Mouse (Mus musculus): Measurements from ENCODE around the gene Efna2. TPM values are rescaled to one million over a fixed set of nuclear protein-coding genes. Genes with fewer than 3 reads are reported as not detected.
A peak's percentile ranks its signal among the peaks of the same experiment; 100 is the strongest.

The Efna2 gene
- polyA plus RNA-seq, 1 experiment from 2014 or later: 15.0 TPM

DNA sequence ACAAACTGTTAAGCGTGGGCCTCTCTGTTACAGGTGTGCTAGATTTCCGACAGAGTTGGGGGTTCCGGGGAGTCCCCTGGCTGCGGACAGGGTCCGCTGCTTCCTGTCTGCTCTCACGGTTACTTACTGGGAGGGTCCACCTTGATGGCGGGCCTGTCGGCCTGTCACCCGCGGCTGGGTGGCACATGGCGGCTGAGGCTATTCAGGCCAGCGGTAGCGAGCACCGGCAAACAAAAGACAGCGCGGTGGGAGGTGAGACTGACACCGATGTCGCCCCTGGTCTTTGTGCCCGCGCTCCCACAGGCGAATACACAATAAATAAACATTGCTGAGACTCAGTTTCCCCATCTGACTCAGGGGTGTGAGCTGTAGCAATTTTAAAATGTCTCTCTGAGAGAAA, 10.7 kb downstream of the Efna2 start:
- Histone ChIP-seq H3K9me3 (no peaks in the 10 kb centered on the region), H3K4me3 (replicated peaks) (peak overlapping the region; percentile 39), H3K27me3 (replicated peaks) (peaks cover 30% of the 10 kb centered on the region), H3K4me2 (replicated peaks) (peak overlapping the region; percentile 86), H3K36me3 (0 out of 2 replicates have a peak, but pooled peaks cover 4% of the 10 kb centered on the region), H3K27ac (no peak overlapping the region), H3K9ac (peak overlapping the region; percentile 52; the same call in 1 of the 2 replicates), H3K4me1 (replicated peaks) (peaks cover 13% of the 10 kb centered on the region)
- ATAC-seq: no peak
- 16% methylated on average over 21 of the region's 21 CpGs for WGBS

DNA sequence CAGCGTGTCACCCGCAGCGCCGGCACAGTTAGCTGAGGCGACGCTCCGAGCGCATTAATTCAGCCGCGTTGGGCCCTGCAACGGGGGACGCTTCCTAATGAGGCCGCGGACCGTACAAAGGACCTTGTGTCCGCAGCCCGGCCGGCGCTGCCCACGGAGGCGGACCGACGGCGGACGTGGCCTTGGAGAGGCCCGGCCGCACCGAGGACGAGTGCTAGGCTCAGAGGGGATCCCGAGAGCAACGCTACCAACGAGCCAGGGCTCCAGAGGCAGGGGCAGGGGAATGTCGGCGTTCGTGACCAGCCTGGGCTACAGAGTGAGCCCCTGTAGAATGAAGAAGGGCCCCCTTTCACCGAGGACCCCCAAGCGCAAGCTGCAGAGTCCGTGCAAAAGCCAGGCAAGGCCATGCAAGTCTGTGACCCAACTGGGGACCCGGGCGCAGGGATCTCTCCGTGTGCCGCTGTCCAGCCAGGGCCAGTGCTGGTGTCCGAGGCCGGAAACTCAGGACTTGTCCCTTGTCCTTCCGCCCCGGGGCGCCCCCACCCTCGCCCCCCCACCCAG, 11.3 kb downstream of the Efna2 start:
- Histone ChIP-seq H3K27me3 (replicated peaks) (peaks cover 30% of the 10 kb centered on the region), H3K4me1 (replicated peaks) (peaks cover 13% of the 10 kb centered on the region), H3K4me3 (replicated peaks) (peak overlapping the region; percentile 39), H3K9me3 (no peaks in the 10 kb centered on the region), H3K9ac (peak overlapping the region; percentile 52), H3K4me2 (replicated peaks) (peak overlapping the region; percentile 86), H3K36me3 (0 out of 2 replicates have a peak, but pooled peaks cover 4% of the 10 kb centered on the region), H3K27ac (no peak overlapping the region)
- ATAC-seq: peak; percentile 54
- under 1% methylated on average over 48 of the region's 48 CpGs for WGBS

DNA sequence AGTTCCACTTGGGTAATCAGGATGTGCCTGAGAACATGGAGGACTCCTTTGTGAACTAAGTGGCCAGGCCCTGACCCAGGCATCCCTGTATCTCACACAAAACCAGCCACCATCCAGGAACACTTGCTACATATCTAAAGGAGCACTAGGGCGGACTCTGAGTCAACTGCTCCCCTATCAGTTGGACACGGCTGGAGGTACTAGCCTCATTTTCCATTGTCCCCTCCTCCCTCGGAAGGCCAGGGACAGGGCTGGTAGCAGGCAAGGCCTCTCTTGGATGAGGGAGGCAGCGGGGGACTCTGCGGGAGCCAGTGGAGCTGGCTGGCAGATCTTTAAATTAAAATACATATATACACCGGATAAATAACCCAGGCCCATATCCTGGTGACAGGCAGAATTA, 14.7 kb downstream of the Efna2 start:
- Histone ChIP-seq H3K27me3 (replicated peaks) (peaks cover 30% of the 10 kb centered on the region), H3K9me3 (no peaks in the 10 kb centered on the region), H3K4me1 (replicated peaks) (peaks cover 13% of the 10 kb centered on the region), H3K27ac (no peak overlapping the region), H3K4me2 (replicated peaks) (no peak overlapping the region), H3K9ac (no peak overlapping the region), H3K4me3 (replicated peaks) (no peak overlapping the region), H3K36me3 (no peaks in the 10 kb centered on the region)
- WGBS: 76% methylated on average over 6 of the region's 6 CpGs
- no peak for ATAC-seq

- H3K36me3 ChIP-seq: no peaks in the 10 kb centered on the region
- H3K9me3 ChIP-seq: no peaks in the 10 kb centered on the region
- H3K4me2 ChIP-seq (replicated peaks): no peak overlapping the region
- peaks cover 27% of the 10 kb centered on the region for H3K27me3 ChIP-seq (replicated peaks)
- H3K4me3 ChIP-seq (replicated peaks): no peak overlapping the region
- H3K9ac ChIP-seq: no peak overlapping the region
- WGBS: 71% methylated on average over 8 of the region's 8 CpGs
- peaks cover 13% of the 10 kb centered on the region for H3K4me1 ChIP-seq (replicated peaks)
- ATAC-seq: no peak
- H3K27ac ChIP-seq: no peak overlapping the region
Measured at GRCm38 (mm10) chr10:80194441-80194840, 15.2 kb downstream of the Efna2 start.

- H3K36me3 ChIP-seq: no peaks in the 10 kb centered on the region
- no peaks in the 10 kb centered on the region for H3K4me1 ChIP-seq (replicated peaks)
- H3K4me2 ChIP-seq (replicated peaks): no peak overlapping the region
- H3K27me3 ChIP-seq (replicated peaks): peaks cover 12% of the 10 kb centered on the region; the same call in 1 of the 2 replicates
- no peak for ATAC-seq
- 90% methylated on average over 1 of the region's 1 CpGs for WGBS
- no peak overlapping the region for H3K27ac ChIP-seq
- no peaks in the 10 kb centered on the region for H3K9me3 ChIP-seq
- H3K9ac ChIP-seq: no peak overlapping the region
- no peak overlapping the region for H3K4me3 ChIP-seq (replicated peaks)
Measured at GRCm38 (mm10) chr10:80196167-80196566, 16.9 kb downstream of the Efna2 start.

DNA sequence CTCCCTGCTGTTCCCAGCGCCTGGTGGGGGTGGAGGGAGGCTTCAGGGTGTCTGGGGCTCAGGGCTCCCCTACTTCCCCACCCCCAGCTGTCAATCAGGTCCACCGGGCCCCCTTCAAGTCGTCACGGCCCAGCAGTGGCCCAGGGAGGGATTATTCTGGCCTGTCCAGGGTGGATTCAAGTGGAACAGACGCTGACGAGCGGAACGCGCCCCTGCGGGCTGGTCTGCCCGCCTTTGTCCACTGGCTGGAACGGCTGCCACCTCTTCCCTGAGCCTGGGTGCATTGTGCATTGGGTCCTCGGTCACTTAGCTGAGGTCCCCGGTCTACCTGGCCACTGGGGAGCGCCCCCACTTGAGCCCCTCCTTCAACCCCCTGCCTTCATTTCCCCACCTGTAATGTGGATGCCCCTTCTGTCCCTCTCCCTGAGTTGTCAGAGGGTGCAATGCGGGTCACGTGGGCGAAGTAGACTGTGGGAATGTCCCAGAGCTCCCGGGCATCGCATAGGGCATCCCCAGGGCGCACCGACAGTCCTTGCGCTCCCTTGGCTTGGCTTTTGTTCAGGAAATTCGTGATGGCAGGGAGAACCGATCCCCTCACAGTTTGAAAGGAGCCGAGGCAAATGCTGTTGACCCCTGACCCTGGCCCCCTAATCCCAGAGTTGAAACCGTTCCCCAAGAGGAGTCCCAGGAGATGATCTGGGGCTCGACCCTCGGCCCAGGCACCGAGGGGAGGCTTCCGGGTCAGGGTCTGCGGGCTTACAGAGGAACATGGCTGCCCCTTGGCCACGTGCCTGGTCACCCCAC, 17.7 kb downstream of the Efna2 start:
- Histone ChIP-seq H3K4me2 (replicated peaks) (no peak overlapping the region), H3K9me3 (no peaks in the 10 kb centered on the region), H3K4me3 (replicated peaks) (no peak overlapping the region), H3K27me3 (replicated peaks) (peaks cover 7% of the 10 kb centered on the region; the same call in 1 of the 2 replicates), H3K4me1 (replicated peaks) (no peaks in the 10 kb centered on the region), H3K36me3 (no peaks in the 10 kb centered on the region), H3K9ac (no peak overlapping the region), H3K27ac (no peak overlapping the region)
- ATAC-seq: no peak
- WGBS: 75% methylated on average over 33 of the region's 33 CpGs

DNA sequence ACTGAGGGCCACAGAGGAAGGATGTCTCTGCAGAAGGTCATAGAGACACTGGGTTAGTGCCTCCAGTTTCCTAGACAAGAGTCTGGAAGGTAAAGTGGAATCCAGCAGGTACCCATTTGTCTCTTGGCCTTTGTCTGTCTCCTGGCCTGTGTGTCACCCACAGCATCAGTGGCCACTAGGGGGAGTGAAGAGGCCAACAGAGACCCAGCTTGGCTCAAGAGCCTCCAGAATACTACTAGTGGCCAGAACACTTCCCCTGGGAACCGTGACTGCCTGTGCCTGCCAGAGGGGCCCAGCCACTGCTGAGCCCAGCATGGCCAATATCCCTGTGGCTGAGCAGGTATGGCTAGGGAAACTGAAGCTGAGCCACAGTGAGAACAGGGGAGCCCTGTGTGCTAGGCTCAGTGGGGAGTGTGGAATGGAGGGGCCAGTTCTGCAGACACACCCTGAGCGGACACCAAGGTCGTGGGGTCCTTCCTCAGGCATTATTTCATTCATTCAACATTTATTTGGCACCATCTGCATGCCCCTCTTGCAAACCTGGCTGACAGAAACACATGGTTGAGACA, 20.2 kb downstream of the Efna2 start:
- Histone ChIP-seq H3K4me1 (replicated peaks) (no peaks in the 10 kb centered on the region), H3K27ac (no peak overlapping the region), H3K4me2 (replicated peaks) (no peak overlapping the region), H3K9ac (no peak overlapping the region), H3K27me3 (replicated peaks) (no peaks in the 10 kb centered on the region), H3K9me3 (no peaks in the 10 kb centered on the region), H3K4me3 (replicated peaks) (no peak overlapping the region), H3K36me3 (no peaks in the 10 kb centered on the region)
- ATAC-seq: peak; percentile 92
- WGBS: 51% methylated on average over 3 of the region's 3 CpGs

DNA sequence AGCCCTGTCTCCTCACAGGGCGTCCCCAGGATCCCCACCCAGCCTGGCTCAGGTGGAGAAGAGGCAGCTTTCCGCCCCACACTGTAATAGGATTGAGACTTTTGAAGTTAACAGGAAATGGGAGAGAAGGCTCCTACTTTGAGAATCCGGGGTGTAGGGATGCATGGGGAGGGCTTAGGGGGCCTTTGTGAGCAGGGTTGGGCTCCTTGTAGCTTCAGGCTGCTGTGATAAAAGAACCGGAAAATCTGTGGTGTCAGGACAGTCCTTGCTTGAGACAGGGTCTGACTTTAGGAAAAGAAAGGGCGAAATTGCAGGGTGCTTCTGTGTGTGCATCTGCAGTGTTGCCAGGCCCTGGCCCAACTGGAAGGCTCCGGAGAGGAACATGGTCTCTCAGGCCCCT, 21.2 kb downstream of the Efna2 start:
- WGBS: 78% methylated on average over 6 of the region's 6 CpGs
- Histone ChIP-seq H3K27ac (no peak overlapping the region), H3K27me3 (replicated peaks) (no peaks in the 10 kb centered on the region), H3K4me2 (replicated peaks) (no peak overlapping the region), H3K4me1 (replicated peaks) (no peaks in the 10 kb centered on the region), H3K4me3 (replicated peaks) (no peak overlapping the region), H3K36me3 (no peaks in the 10 kb centered on the region), H3K9ac (no peak overlapping the region), H3K9me3 (no peaks in the 10 kb centered on the region)
- no peak for ATAC-seq

GRCm38 (mm10) chr10:80204055-80204454, 24.8 kb downstream of the Efna2 start:
- H3K9ac ChIP-seq: no peak overlapping the region
- 26% methylated on average over 7 of the region's 7 CpGs for WGBS
- H3K27me3 ChIP-seq (replicated peaks): no peaks in the 10 kb centered on the region
- no peak overlapping the region for H3K4me2 ChIP-seq (replicated peaks)
- no peak for ATAC-seq
- no peak overlapping the region for H3K27ac ChIP-seq
- H3K36me3 ChIP-seq: no peaks in the 10 kb centered on the region
- no peaks in the 10 kb centered on the region for H3K4me1 ChIP-seq (replicated peaks)
- no peaks in the 10 kb centered on the region for H3K9me3 ChIP-seq
- H3K4me3 ChIP-seq (replicated peaks): no peak overlapping the region

- Histone ChIP-seq H3K4me2 (replicated peaks) (no peak overlapping the region), H3K27ac (no peak overlapping the region), H3K4me3 (replicated peaks) (no peak overlapping the region), H3K9me3 (no peaks in the 10 kb centered on the region), H3K9ac (no peak overlapping the region), H3K27me3 (replicated peaks) (no peaks in the 10 kb centered on the region), H3K4me1 (replicated peaks) (no peaks in the 10 kb centered on the region), H3K36me3 (no peaks in the 10 kb centered on the region)
- ATAC-seq: no peak
- 73% methylated on average over 1 of the region's 1 CpGs for WGBS
Measured at GRCm38 (mm10) chr10:80207201-80207600, 27.9 kb downstream of the Efna2 start.

DNA sequence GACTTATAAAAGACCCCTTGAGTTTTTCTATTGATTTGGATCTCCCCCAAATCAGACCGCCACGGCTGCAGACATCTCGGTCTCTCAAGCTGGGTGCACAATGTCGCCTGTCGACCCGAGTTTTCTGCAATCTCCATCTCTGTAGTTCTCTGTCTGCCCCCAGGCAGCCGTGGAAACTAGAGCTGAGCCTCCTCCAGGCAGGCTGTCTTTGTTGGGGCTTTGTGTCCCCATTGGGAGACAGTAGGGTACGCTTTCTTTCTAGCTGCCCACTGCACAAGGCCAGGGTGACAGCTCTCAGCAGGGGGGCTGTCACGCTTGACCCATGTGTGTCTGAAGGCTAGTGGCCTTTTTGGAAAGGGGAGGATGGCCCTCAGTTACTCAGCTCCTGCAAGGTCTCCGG, 28.4 kb downstream of the Efna2 start:
- no peak overlapping the region for H3K4me2 ChIP-seq (replicated peaks)
- no peak for ATAC-seq
- H3K4me3 ChIP-seq (replicated peaks): no peak overlapping the region
- H3K27me3 ChIP-seq (replicated peaks): no peaks in the 10 kb centered on the region
- no peak overlapping the region for H3K9ac ChIP-seq
- 80% methylated on average over 10 of the region's 10 CpGs for WGBS
- H3K27ac ChIP-seq: no peak overlapping the region
- no peaks in the 10 kb centered on the region for H3K4me1 ChIP-seq (replicated peaks)
- no peaks in the 10 kb centered on the region for H3K9me3 ChIP-seq
- no peaks in the 10 kb centered on the region for H3K36me3 ChIP-seq

- 65% methylated on average over 4 of the region's 4 CpGs for WGBS
- Histone ChIP-seq H3K4me2 (replicated peaks) (no peak overlapping the region), H3K27me3 (replicated peaks) (no peaks in the 10 kb centered on the region), H3K27ac (no peak overlapping the region), H3K36me3 (no peaks in the 10 kb centered on the region), H3K4me3 (replicated peaks) (no peak overlapping the region), H3K9ac (no peak overlapping the region), H3K4me1 (replicated peaks) (no peaks in the 10 kb centered on the region), H3K9me3 (no peaks in the 10 kb centered on the region)
- ATAC-seq: no peak
Measured at GRCm38 (mm10) chr10:80208248-80208647, 29.0 kb downstream of the Efna2 start.
